Mouse (Mus musculus): ENCODE data around the gene Runx2.

DNA sequence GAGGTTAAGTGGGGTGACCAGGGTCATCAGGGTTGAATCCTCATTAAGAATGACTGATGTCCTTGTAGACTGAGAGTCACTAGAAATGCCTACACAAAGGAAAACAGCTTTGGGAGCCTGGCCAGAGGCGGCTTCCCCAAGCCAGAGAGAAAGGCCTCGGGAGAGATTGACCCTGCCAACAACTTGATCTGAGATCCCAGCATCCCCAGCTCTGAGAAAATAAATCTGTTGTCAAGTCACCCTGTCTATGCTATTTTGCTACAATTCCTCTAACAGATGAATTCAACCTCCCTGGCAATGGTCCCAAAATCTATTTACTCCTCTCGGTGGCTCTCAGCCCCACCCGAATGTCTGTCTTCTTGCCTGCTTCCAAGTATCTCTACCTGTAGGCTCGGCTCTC is 291.7 kb downstream of the Runx2 start:
- TF ChIP-seq GATA1 (IDR thresholded peaks at IDR 0.05; ENCODE audit: borderline replicate concordance, low read length) = no peak
- TF ChIP-seq FLI1 (IDR thresholded peaks at IDR 0.05; ENCODE audit: low read length) = no peak
